Mouse (Mus musculus): ENCODE data around the gene Pfpl. TPM values are rescaled to one million over a fixed set of nuclear protein-coding genes. Genes with fewer than 3 reads are reported as not detected.
A peak's percentile ranks its signal among the peaks of the same experiment; 100 is the strongest.

Pfpl gene
- polyA plus RNA-seq, 1 experiment from 2014 or later = not detected

DNA sequence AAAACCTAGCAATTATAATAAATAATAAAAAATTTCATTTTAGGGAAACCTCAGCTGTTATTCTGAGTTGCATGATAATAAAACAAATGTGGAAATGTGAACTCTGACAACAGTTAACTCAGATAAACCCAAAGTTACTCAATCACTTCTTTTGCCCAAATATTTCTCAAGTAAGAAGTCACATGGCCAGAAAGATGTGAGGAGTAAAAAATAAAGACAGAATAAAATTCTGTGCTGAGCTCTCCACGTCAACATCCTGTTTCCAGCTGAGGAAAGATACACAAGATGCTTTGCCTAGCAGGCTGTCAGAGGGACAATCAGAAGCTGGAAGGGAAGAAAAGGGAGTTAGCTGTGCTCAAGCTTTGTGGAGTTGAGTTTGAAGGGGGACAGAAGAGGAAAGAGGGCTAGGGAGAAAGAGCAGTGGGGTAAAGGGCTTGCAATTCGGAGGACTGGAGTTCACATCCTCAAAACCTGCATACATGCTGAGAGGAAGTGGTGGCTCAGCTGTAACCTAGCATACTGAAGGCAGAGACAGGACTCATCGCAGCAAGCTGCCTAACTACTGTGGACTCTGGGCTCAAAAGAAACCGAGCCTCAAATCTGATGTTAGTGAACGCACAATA, 12.5 kb downstream of the Pfpl start:
- Histone ChIP-seq H3K27me3 (no peaks in the 10 kb centered on the region), H3K36me3 (no peaks in the 10 kb centered on the region), H3K27ac (replicated peaks) (no peak overlapping the region), H3K4me3 (no peak overlapping the region), H3K4me1 (replicated peaks) (no peaks in the 10 kb centered on the region), H3K9me3 (no peaks in the 10 kb centered on the region), H3K4me2 (no peak overlapping the region), H3K9ac (no peak overlapping the region)
- whole genome bisulfite sequencing = 75% methylated on average over 5 of the region's 5 CpGs
- no peak for ATAC-seq (ENCODE audit: low FRiP score, low read depth)

DNA sequence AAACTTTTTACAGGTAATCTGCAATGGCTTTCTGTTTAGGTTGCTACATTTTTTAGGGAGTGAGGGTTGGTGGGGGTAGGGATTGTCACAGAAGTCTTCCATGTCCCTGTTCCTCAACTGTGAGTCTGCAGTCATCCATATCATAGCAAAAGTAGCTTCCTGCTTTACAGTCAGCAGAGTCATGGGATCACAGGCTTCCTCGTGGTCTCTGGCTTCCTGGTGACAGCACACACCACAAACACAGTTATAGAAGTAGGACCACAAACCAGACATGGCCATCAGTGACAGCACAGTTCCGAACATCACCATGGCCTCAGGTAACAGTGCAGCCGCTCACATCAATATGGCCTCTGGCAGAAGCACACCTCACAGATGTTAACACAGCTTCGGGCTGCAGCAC, 14.9 kb downstream of the Pfpl start:
- WGBS = 84% methylated on average over 4 of the region's 4 CpGs
- no peak for ATAC-seq (ENCODE audit: low FRiP score, low read depth)
- H3K4me3 ChIP-seq = no peak overlapping the region

DNA sequence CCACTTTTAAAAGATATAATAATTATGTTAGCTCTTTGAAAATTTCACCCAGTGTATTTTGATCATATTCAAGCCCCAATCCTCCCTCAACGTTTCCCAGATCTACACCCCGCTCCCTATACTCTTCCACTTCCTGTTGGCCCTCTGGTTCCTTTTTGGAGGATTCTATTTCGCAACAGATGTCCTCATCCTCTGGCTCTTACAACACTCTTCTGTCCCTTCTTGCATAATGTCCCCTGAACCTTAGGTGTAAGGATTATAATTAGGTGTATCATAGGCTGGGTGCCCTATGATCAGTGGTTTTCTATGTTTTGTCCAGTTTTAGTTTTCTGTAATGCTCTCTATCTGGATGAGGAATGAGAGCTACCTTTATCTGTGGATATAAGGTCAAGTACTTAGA, 17.3 kb downstream of the Pfpl start:
- Histone ChIP-seq H3K4me1 (replicated peaks) (no peaks in the 10 kb centered on the region), H3K9ac (no peak overlapping the region), H3K4me2 (no peak overlapping the region), H3K9me3 (no peaks in the 10 kb centered on the region), H3K27me3 (no peaks in the 10 kb centered on the region), H3K27ac (replicated peaks) (no peak overlapping the region), H3K4me3 (no peak overlapping the region), H3K36me3 (no peaks in the 10 kb centered on the region)
- no peak for ATAC-seq (ENCODE audit: low FRiP score, low read depth)
- 81% methylated on average over 3 of the region's 3 CpGs for WGBS

More for the DNA sequence above, 14.9 kb downstream of the Pfpl start:
- no peak overlapping the region for H3K27ac ChIP-seq (replicated peaks)
- no peaks in the 10 kb centered on the region for H3K27me3 ChIP-seq
- H3K36me3 ChIP-seq = no peaks in the 10 kb centered on the region
- H3K4me1 ChIP-seq (replicated peaks) = no peaks in the 10 kb centered on the region
- H3K4me2 ChIP-seq = no peak overlapping the region
- no peaks in the 10 kb centered on the region for H3K9me3 ChIP-seq
- no peak overlapping the region for H3K9ac ChIP-seq

DNA sequence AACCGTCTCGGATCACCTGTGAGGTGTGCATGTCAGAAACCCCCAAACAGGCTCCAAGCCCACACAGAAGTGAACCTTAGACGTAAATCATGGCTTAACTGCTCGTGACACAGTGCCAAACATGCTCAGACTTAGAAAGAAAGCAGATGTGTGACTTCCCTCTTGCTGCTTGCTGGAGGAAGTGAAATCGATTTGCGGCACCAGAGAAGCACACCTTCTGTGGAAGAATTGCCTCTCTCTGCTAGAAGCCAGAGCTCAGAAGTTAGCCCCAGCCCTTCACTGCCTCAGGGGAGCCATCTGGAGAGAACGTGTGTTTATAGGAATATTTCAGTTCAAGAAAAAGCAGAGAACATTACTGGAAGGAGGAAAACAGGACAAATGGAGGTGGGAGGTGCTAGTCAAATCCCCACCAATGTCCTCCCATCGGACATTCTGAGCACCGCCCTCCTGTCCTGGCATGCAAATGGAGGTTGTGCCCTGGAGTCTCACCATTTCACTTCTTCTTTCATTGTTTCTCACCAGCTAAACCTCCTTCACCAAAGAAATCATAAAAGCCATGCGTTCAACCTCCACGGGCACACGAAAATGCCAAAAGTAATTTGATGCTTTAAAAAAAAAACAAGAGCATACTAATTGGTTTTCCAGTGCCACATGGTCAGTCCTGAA, 29.8 kb downstream of the Pfpl start:
- Histone ChIP-seq H3K27ac (replicated peaks) (no peak overlapping the region), H3K4me3 (no peak overlapping the region), H3K4me2 (no peak overlapping the region), H3K9me3 (no peaks in the 10 kb centered on the region), H3K36me3 (no peaks in the 10 kb centered on the region), H3K9ac (no peak overlapping the region), H3K27me3 (no peaks in the 10 kb centered on the region), H3K4me1 (replicated peaks) (no peaks in the 10 kb centered on the region)
- ATAC-seq (ENCODE audit: low FRiP score, low read depth) = no peak
- 86% methylated on average over 12 of the region's 12 CpGs for WGBS

DNA sequence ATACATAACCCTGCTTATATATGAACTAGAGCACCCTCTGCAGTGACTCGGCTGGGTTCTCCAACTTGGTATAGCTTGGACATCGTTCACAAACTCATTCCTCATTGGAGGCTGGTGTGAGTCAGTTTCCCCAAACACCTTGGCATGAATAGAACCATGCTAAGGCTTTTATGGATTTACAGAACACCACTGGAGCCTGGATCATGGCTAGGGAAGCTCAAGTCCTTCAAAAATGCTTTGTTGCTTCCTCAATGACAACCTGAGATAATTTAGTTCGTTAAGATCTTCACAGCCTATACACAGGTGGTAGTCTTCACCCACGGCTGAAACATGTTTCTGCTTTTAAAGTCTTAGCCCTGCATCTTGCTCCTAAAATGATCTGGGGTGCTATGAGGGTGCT, 31.8 kb downstream of the Pfpl start:
- H3K27me3 ChIP-seq = no peaks in the 10 kb centered on the region

DNA sequence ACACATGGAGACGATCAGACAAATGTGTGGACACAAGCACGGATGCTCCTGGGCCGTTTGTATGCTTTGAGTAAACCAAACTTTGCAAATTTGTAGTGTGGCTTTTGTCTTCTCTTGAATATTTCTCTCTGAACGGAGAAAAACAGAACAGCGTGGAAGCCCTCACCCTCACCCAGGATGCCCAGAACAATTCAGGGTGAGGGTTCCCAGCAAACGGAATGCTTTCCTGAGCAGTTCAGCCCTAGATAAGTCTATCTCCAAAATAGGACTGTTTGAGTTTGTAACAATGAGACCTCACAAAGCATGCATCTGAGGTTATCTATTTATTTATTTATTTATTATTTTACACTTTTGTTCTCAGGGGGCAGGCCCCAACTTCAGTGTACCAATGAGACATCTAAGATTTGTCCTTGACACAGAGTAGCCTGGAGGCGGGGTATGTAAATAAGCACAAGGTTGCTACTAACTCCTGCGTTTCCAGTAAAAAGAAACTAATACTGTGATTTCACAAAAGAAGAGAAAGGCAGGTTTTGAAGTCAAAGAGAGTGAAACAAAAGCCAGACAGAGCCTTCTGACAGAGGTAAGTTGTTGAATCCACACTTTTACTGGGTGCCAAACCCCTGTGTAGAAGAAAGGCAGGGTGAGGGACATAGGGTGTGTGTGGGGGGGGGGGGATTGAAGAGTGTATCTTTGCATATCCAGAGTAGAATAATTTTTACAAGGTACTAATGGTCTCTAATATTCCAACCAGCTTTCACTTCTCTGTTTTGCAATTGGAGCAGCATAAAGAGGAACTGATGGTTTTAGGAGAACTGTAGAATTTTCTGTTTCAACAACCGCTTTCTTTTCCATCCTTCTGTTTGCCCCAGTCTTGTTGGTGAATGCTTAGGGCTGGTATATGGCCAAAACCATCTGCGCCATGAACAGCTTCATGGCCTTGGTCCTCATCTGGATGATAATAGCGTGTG, 32.9 kb downstream of the Pfpl start, which contains the start of gene Mpeg1:
Mpeg1 (plus strand) TSS at position 498 of the 968 bp plus-strand sequence.
- ATAC-seq (ENCODE audit: low FRiP score, low read depth) = no peak
- no peak within 1 kb of the TSS for H3K9ac ChIP-seq
- 84% methylated on average over 11 of the region's 11 CpGs for WGBS
- H3K4me3 ChIP-seq = no peak within 1 kb of the TSS
- H3K36me3 ChIP-seq = 0 out of 2 replicates have a peak, but pooled peaks cover 5% of the 10 kb centered on the region
- H3K9me3 ChIP-seq = no peaks in the 10 kb centered on the region
- no peak within 1 kb of the TSS for H3K4me2 ChIP-seq
- no peaks in the 10 kb centered on the region for H3K27me3 ChIP-seq
- no peaks in the 10 kb centered on the region for H3K4me1 ChIP-seq (replicated peaks)
- no peak within 1 kb of the TSS for H3K27ac ChIP-seq (replicated peaks)

More for the DNA sequence above, 31.8 kb downstream of the Pfpl start:
- no peak overlapping the region for H3K9ac ChIP-seq
- H3K36me3 ChIP-seq = no peaks in the 10 kb centered on the region
- no peak for ATAC-seq (ENCODE audit: low FRiP score, low read depth)
- no peaks in the 10 kb centered on the region for H3K4me1 ChIP-seq (replicated peaks)
- WGBS = 89% methylated on average over 4 of the region's 4 CpGs
- H3K4me3 ChIP-seq = no peak overlapping the region
- H3K27ac ChIP-seq (replicated peaks) = no peak overlapping the region
- no peak overlapping the region for H3K4me2 ChIP-seq
- no peaks in the 10 kb centered on the region for H3K9me3 ChIP-seq

DNA sequence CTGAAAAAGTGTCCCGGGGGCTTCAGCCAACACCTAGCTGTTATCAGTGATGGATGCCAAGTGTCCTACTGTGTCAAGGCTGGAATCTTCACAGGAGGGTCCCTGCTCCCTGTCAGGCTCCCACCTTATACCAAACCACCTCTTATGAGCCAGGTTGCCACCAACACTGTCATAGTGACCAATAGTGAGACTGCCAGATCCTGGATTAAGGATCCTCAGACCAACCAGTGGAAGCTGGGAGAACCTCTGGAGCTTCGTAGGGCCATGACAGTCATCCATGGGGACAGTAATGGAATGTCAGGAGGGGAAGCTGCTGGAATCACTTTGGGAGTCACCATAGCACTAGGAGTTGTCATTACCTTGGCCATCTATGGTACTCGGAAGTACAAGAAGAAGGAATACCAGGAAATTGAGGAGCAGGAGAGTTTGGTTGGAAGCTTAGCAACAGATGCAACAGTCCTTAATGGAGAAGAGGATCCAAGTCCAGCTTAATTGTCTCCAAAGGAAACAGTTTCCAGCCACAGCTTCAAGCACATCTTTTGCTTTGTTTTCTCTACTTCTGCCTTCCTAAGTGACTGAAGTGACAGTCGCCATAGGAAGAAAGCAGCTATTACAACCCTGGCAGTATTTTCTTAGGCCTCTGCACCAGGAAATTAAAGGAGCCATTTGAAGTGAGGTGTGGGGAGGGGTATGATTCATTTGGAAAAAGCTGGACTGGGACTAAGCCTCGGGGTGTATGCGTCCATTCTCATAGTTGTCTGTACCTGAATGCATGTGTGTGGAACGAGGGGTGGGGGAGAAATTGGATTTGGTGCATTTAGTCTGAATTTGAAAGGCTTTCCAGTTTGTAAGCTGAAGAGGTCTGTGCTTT, 35.4 kb downstream of the Pfpl start:
- Histone ChIP-seq H3K4me1 (replicated peaks) (no peaks in the 10 kb centered on the region), H3K4me2 (no peak overlapping the region), H3K36me3 (peaks cover 7% of the 10 kb centered on the region), H3K27me3 (no peaks in the 10 kb centered on the region), H3K27ac (replicated peaks) (no peak overlapping the region), H3K9ac (no peak overlapping the region), H3K9me3 (no peaks in the 10 kb centered on the region), H3K4me3 (no peak overlapping the region)
- WGBS = 77% methylated on average over 7 of the region's 7 CpGs
- ATAC-seq (ENCODE audit: low FRiP score, low read depth) = no peak

DNA sequence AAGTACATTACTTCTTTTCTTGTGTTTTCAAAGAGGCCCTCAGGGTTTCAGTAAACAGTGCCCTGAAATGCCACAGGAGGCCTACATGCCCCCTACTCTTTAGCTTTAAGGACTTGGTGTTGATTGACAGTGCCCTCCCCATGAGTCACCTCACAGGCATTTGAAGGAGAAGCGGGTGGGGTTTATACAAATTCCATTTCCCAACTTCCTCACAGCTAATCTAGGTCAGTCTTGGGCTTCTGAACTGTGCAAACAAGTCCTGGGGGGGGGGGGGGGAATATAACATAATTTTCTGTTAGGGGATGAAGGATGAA, 36.0 kb downstream of the Pfpl start:
- H3K27ac ChIP-seq (replicated peaks) = no peak overlapping the region
- ATAC-seq (ENCODE audit: low FRiP score, low read depth) = no peak
- no peaks in the 10 kb centered on the region for H3K27me3 ChIP-seq
- no peaks in the 10 kb centered on the region for H3K4me1 ChIP-seq (replicated peaks)
- H3K36me3 ChIP-seq = peaks cover 12% of the 10 kb centered on the region
- no peak overlapping the region for H3K9ac ChIP-seq
- no peak overlapping the region for H3K4me2 ChIP-seq
- H3K4me3 ChIP-seq = no peak overlapping the region
- 50% methylated on average over 1 of the region's 1 CpGs for WGBS
- no peaks in the 10 kb centered on the region for H3K9me3 ChIP-seq

DNA sequence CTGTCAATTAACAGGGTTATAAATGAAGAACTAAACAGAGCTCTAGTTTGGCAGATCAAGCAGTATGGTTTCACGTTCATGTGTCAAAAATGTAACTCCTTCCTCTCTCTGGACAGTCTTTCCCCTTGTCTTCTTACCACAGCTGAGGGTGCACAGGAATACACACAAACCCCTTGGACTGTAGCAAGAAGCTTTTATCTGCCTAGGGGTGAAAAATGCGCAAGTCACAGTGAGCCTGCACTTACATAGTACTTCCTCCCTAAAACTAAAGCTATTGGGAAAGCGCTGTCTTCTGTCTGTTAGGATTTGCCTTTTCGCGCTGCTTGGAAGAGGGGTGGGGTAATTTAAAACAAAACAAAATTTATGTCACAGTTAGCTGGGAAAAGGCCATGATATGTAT, 36.4 kb downstream of the Pfpl start:
- Histone ChIP-seq H3K9me3 (no peaks in the 10 kb centered on the region), H3K4me2 (no peak overlapping the region), H3K36me3 (peaks cover 17% of the 10 kb centered on the region), H3K9ac (no peak overlapping the region), H3K27ac (replicated peaks) (no peak overlapping the region), H3K4me3 (no peak overlapping the region), H3K27me3 (no peaks in the 10 kb centered on the region), H3K4me1 (replicated peaks) (no peaks in the 10 kb centered on the region)
- 79% methylated on average over 5 of the region's 5 CpGs for WGBS
- ATAC-seq (ENCODE audit: low FRiP score, low read depth) = no peak

DNA sequence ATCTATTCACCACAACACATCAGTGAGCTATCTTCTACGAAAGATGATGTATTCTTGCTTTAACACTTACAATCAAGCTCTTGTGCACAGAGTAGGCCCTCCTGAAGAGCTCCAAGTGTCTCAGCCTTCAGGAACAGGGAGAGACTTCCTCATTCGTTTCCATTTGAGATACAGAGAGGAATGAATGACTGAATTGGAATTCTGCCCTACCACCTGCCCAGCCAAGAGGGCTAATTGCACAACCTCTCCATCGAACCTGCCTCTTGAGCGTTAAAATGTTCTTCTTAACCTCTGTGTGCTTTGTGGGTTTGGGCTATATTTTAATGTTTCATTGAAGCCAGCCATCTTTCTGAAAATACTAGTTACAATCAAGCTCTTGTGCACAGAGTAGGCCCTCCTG, 37.0 kb downstream of the Pfpl start:
- Histone ChIP-seq H3K4me3 (no peak overlapping the region), H3K9me3 (no peaks in the 10 kb centered on the region), H3K36me3 (peaks cover 22% of the 10 kb centered on the region), H3K4me1 (replicated peaks) (no peaks in the 10 kb centered on the region), H3K27ac (replicated peaks) (no peak overlapping the region), H3K9ac (no peak overlapping the region), H3K4me2 (no peak overlapping the region), H3K27me3 (no peaks in the 10 kb centered on the region)
- ATAC-seq (ENCODE audit: low FRiP score, low read depth) = no peak
- WGBS = 78% methylated on average over 4 of the region's 4 CpGs

DNA sequence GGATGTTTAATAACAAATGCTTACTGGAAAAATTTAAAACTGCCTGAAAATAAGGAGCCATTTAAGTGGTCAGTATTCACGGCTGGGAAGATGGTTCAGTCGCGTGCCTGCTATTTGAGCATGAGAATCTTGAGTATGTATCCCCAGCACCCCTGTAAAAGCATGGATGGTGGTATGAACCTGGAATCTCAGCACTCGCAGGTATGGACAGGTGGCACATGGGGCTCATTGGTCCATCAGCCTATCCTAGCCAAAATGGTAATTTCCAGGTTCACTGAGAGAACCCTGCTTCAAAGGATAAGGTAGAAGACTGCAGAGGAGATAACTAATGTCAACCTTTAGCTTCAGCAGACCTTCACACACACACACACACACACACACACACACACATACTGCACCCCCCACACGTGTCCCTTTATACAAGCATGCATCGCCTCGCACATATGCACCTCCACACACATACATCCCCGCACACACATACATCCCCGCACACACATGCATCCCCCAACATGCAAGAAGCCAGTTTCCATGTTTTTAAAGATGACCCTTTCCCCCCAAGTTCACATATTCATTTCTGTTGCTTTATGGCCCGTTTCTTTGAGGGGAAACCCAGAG, 37.9 kb downstream of the Pfpl start:
- Histone ChIP-seq H3K9me3 (no peaks in the 10 kb centered on the region), H3K27me3 (no peaks in the 10 kb centered on the region), H3K4me3 (no peak overlapping the region), H3K9ac (no peak overlapping the region), H3K27ac (replicated peaks) (no peak overlapping the region), H3K4me2 (no peak overlapping the region), H3K36me3 (peaks cover 25% of the 10 kb centered on the region), H3K4me1 (replicated peaks) (no peaks in the 10 kb centered on the region)
- 91% methylated on average over 10 of the region's 10 CpGs for WGBS
- 0 out of 2 replicates have a peak, but pooled peaks have one; percentile 25 for ATAC-seq (ENCODE audit: low FRiP score, low read depth)

Measured in hindbrain, embryonic 15.5 days (tissue).